Mouse (Mus musculus) kidney, embryonic 14.5 days (tissue): Measurements from ENCODE around the gene Itgam. TPM values are rescaled to one million over a fixed set of nuclear protein-coding genes. Genes with fewer than 3 reads are reported as not detected.

ENCODE experiments used
- polyA plus RNA-seq: library from polyadenylated mRNA; unstranded; fragments of >200 nt; fragmentation: Nextera tagmentation; extraction: Ambion mirVana; gene quantifications from 2 replicates; pipeline ENCODE4 v1.2.1, GENCODE M21; 2014

Gene Itgam
- polyA plus RNA-seq, 1 experiment from 2014 or later, result 0.54 TPM

Other genes with a start within 250 kb of the Itgam start
- gene Stx4a, start 238.3 kb upstream of the Itgam start, polyA plus RNA-seq, result 22.1 and 34.3 TPM in 2 replicates
- gene Stx1b, start 238.1 kb upstream of the Itgam start, polyA plus RNA-seq, result 2.6 and 4.4 TPM in 2 replicates
- 13.7 and 20.2 TPM in 2 replicates for gene Zfp646, start 186.4 kb upstream of the Itgam start, polyA plus RNA-seq
- 18.6 and 21.9 TPM in 2 replicates for gene Zfp668, start 185.8 kb upstream of the Itgam start, polyA plus RNA-seq
- 0.73 and 0.77 TPM in 2 replicates for gene Prss53, start 171.7 kb upstream of the Itgam start, polyA plus RNA-seq
- not detected in 2 replicates for gene Gm21974, start 167.2 kb upstream of the Itgam start, polyA plus RNA-seq
- 125 and 156 TPM in 2 replicates for gene Vkorc1, start 167.0 kb upstream of the Itgam start, polyA plus RNA-seq
- 152 and 155 TPM in 2 replicates for gene Bckdk, start 158.6 kb upstream of the Itgam start, polyA plus RNA-seq
- gene Kat8, start 150.1 kb upstream of the Itgam start, polyA plus RNA-seq, result 37.2 and 48.9 TPM in 2 replicates
- 44.7 and 47.1 TPM in 2 replicates for gene Prss8, start 132.5 kb upstream of the Itgam start, polyA plus RNA-seq
- gene Prss36, start 115.9 kb upstream of the Itgam start, polyA plus RNA-seq, result 12.1 and 12.4 TPM in 2 replicates
- 62.7 and 77.7 TPM in 2 replicates for gene Fus, start 95.2 kb upstream of the Itgam start, polyA plus RNA-seq
- gene Pycard, start 68.8 kb upstream of the Itgam start, polyA plus RNA-seq, result 39.5 and 47.3 TPM in 2 replicates
- 0.14 TPM in 1 of 2 replicates, not detected in the other for gene Trim72, start 58.7 kb upstream of the Itgam start, polyA plus RNA-seq
- not detected in 2 replicates for gene Gm49368, start within 50 bp of the Itgam start, polyA plus RNA-seq
- gene Itgax, start 66.9 kb downstream of the Itgam start, polyA plus RNA-seq, result 0.05 TPM in 1 of 2 replicates, not detected in the other
- not detected in 2 replicates for gene Itgad, start 91.7 kb downstream of the Itgam start, polyA plus RNA-seq
- gene Cox6a2, start 143.7 kb downstream of the Itgam start, polyA plus RNA-seq, result not detected in 2 replicates
- gene Armc5, start 174.7 kb downstream of the Itgam start, polyA plus RNA-seq, result 11.7 and 12.9 TPM in 2 replicates
- 7.5 and 9.5 TPM in 2 replicates for gene 9130023H24Rik, start 175.4 kb downstream of the Itgam start, polyA plus RNA-seq
- 44.3 and 61.7 TPM in 2 replicates for gene Tgfb1i1, start 184.2 kb downstream of the Itgam start, polyA plus RNA-seq
- 1.1 and 2.2 TPM in 2 replicates for gene Slc5a2, start 203.0 kb downstream of the Itgam start, polyA plus RNA-seq
- gene BC017158, start 235.5 kb downstream of the Itgam start, polyA plus RNA-seq, result 26.9 and 32.1 TPM in 2 replicates